Mouse (Mus musculus) right cerebral cortex, postnatal 25 days (tissue): ENCODE results near the gene Gm14327.
"Not testable (repeated sequence)": the region's sequence is repeated elsewhere in the genome, so short reads cannot be mapped to it uniquely, and the experiment has no call there.

Experiments
- DNase-seq: peaks from one replicate; pipeline ENCODE4 v3.0.0; 2022

Gene Gm14327

DNA sequence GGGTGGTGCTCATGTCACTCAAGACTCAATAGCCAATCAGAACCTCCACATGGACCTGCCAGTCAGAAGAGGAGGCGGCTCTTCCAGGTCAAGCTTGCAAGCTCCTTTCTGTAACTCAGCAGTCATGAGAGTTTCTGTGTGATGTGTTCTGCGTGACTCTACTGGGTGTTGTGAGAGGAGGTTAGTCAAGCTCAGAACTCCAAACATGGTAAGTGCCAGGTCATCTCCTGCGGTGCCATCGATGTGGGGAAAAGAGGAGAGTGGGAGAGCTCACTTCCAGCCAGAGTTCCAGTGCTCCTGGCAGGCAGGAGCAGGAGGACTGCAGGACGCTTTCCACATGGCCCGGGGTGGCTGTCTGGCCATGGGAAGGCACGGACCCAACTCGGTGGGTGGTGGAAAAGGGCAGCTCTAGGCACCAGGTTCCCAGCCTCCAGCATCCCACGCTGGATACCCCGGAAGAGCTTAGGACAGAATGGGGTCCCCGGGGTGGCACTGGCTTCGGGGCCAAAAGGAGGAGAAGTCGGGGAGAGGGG lies at the start of gene Gm14327:
Gene Gm14327 (plus strand): TSS at position 51 of the 533 bp plus-strand sequence.
- not testable (repeated sequence) for DNase-seq

DNA sequence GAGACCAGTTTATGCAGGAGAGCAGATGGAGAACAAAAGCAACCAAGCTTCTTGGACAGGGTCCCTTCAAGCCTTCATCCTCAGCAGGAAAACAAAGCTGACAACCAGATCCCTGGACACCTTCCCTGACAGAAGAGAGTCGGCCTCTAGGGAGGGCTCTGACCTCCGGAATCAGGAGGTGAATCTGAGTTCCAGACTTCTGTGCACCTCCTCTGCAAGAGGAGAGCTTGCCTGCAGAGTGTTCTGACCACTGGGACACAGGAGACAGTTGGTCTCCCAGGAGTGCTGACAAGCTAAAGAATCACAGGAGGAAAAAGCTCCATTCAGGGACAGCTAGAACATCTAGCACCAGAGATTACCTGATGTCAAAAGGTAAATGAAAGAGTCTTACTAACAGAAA lies 34.6 kb upstream of the Gm14327 start:
- DNase-seq, result not testable (repeated sequence)

DNA sequence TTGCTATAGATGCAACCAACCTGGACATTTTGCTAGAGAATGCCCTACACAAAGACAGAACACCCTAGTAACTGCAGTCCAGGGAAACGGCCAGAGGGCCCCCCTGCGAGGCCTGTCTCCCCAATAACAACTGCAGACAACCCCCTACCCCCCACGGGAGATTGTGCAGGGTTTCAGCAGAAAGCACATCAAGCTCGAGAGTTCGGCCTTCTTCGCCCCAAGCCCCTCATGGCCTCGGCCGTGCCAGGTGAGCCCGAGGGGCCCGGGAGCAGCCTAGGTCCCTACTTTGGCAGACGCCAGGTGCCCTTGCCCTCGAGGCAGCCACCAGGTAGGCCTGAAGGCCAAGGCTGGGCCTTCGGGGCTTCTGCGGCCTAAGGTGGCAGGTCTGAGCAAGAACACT lies 9.2 kb upstream of the Gm14327 start:
- not testable (repeated sequence) for DNase-seq

DNA sequence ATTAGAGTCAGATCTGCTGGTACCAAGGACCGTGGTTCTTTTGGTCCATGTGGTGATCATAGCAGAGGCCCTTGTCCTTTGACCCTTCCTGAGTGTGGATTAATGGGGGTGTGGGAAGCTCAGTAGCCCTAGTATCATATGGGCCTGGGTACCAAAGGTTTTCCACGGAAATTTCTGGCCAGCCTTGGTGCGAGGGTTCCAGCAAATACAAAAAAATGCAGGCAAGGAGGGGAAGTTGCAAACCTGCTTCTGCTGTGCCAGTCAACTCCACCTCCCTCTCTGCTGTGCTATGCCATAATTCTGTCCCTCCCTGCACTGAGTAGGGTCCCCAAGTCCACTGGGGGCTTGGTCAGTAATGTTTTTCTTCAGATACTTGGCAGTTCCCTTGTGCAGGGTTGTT lies 1.3 kb downstream of the Gm14327 start:
- DNase-seq, result not testable (repeated sequence)

DNA sequence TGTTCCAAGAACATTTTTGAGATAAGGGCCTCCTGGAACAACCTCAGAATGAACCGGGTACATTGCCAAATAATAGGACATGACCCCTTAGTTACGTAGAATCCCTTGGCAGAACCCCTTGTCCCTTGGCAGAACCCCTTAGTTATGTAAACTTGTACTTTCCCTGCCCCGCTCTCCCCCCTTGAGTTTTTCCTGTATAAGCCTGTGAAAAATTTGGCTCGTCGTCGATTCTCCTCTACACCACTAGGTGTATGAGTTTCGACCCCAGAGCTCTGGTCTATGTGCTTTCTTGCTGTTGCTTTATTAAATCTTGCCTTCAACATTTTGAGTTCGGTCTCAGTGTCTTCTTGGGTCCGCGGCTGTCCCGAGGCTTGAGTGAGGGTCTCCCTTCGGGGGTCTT lies 6.4 kb downstream of the Gm14327 start:
- DNase-seq, result not testable (repeated sequence)

DNA sequence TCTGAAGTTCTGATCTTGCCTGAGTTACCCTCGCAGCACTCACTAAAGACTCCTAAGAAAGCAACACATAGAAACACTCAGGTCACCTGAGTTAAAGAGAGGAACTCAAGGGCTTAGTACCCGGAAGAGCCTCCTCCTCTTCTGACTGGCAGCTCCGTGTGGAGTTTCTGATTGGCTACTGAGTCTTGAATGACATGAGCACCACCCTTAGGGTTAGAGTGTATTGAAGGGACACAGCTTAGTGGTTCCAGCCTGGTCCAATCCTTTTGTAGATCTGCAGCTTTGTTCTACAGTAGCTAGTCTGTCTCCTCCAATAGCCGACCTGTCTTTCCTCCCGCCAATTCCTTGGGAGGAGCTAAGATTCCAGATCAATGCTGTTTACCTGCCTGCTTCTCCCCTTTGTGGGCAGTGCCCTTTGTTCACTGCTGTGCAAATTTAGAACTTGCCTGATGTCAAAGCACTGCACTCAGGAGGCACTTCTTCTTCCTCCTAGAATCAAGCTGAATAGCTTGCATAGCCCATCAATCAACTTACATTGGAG lies 28.7 kb downstream of the Gm14327 start, which contains the start of gene Zfp972:
Gene Zfp972 (minus strand): TSS at position 51 of the 541 bp plus-strand sequence.
- DNase-seq, result not testable (repeated sequence)
